Mouse (Mus musculus) kidney, adult 2 months (tissue): ENCODE data around the gene Trio.

Experiments used
- CTCF ChIP-seq: fragments of 200-500 bp; conservative IDR thresholded peaks from 2 replicates; pipeline ENCODE4 v1.5.1; 2011; ENCODE audit warnings: low read depth, mild to moderate bottlenecking, control low read depth, low read length, moderate library complexity, mixed read lengths; ENCODE audit not compliant: insufficient read depth, insufficient read length
- POLR2A ChIP-seq: fragments of 200-500 bp; IDR thresholded peaks from one replicate; pipeline ENCODE4 v1.6.1; 2011; ENCODE audit warnings: low read depth, low read length, control low read depth

GRCm38 (mm10) chr15:28037651-28038050 is 12.0 kb upstream of the Trio start:
- TF ChIP-seq POLR2A (no peak), CTCF (no peak)
